ENCODE assay signal across 7 mouse cellular contexts in genomic region chr11:109721320-109721780, GRCm38 (mm10). TPM values are rescaled to one million over a fixed set of nuclear protein-coding genes. Genes with fewer than 3 reads are reported as not detected.
DNase-seq lines count a peak whose midpoint lies in the region; ATAC-seq lines count a peak whose summit lies in the region.

No protein-coding gene starts in this region.

- peak overlapping the region; percentile 66 for H3K9ac ChIP-seq in forebrain, embryonic 13.5 days
- H3K9ac ChIP-seq in hindbrain, embryonic 14.5 days = peak overlapping the region; percentile 48
- H3K9ac ChIP-seq in liver, embryonic 12.5 days = peak overlapping the region; percentile 46

- H3K4me2 ChIP-seq in forebrain, embryonic 13.5 days = peak overlapping the region; percentile 97
- H3K4me2 ChIP-seq in hindbrain, embryonic 14.5 days (replicated peaks) = peak overlapping the region; percentile 93
- peak overlapping the region; percentile 61 for H3K4me2 ChIP-seq in liver, embryonic 12.5 days

- ATAC-seq in forebrain, embryonic 13.5 days = peak; percentile 41; the same call in 1 of the 2 replicates
- ATAC-seq in hindbrain, embryonic 14.5 days (ENCODE audit: low FRiP score) = peak; percentile 28; the same call in 1 of the 2 replicates
- no peak for ATAC-seq in liver, embryonic 12.5 days

- H3K27ac ChIP-seq in forebrain, embryonic 13.5 days = no peak overlapping the region
- H3K27ac ChIP-seq in hindbrain, embryonic 14.5 days = 0 out of 2 replicates have a peak overlapping the region, but pooled peaks have one; percentile 26
- peak overlapping the region; percentile 75 for H3K27ac ChIP-seq in liver, embryonic 12.5 days

- H3K27me3 ChIP-seq in forebrain, embryonic 13.5 days = peaks cover 21% of the 10 kb centered on the region
- peaks cover 5% of the 10 kb centered on the region; the same call in 1 of the 2 replicates for H3K27me3 ChIP-seq in hindbrain, embryonic 14.5 days (ENCODE audit: control insufficient read depth, insufficient read depth, low read length)
- peaks cover 48% of the 10 kb centered on the region for H3K27me3 ChIP-seq in liver, embryonic 12.5 days (replicated peaks)

- no peaks in the 10 kb centered on the region for H3K36me3 ChIP-seq in forebrain, embryonic 13.5 days (ENCODE audit: poor library complexity, severe bottlenecking)
- H3K36me3 ChIP-seq in hindbrain, embryonic 14.5 days (replicated peaks; ENCODE audit: control insufficient read depth, insufficient read depth) = no peaks in the 10 kb centered on the region
- no peaks in the 10 kb centered on the region for H3K36me3 ChIP-seq in liver, embryonic 12.5 days

- peaks cover 27% of the 10 kb centered on the region for H3K4me1 ChIP-seq in forebrain, embryonic 13.5 days
- peaks cover 14% of the 10 kb centered on the region; the same call in 1 of the 2 replicates for H3K4me1 ChIP-seq in hindbrain, embryonic 14.5 days (replicated peaks; ENCODE audit: control insufficient read depth, insufficient read depth, low read length)
- H3K4me1 ChIP-seq in liver, embryonic 12.5 days = peaks cover 4% of the 10 kb centered on the region; the same call in 1 of the 2 replicates

- H3K9me3 ChIP-seq in forebrain, embryonic 13.5 days (replicated peaks) = no peaks in the 10 kb centered on the region
- no peaks in the 10 kb centered on the region for H3K9me3 ChIP-seq in hindbrain, embryonic 14.5 days (ENCODE audit: control insufficient read depth, low read length)
- H3K9me3 ChIP-seq in liver, embryonic 12.5 days (replicated peaks) = no peaks in the 10 kb centered on the region

- intact Hi-C loops in left cerebral cortex, postnatal 36 days (cut with DNase I) = loop anchor here (5.0 kb wide), 1 partner anchor 49 kb away; no protein-coding TSS in a partner anchor

- under 1% methylated on average over 40 of the region's 40 CpGs for WGBS in forebrain, embryonic 13.5 days
- WGBS in hindbrain, embryonic 14.5 days = under 1% methylated on average over 40 of the region's 40 CpGs
- under 1% methylated on average over 39 of the region's 40 CpGs for WGBS in liver, embryonic 12.5 days (ENCODE audit: insufficient replicate concordance)

- H3K4me3 ChIP-seq in forebrain, embryonic 13.5 days = peak overlapping the region; percentile 46
- peak overlapping the region; percentile 36 for H3K4me3 ChIP-seq in hindbrain, embryonic 14.5 days (replicated peaks; ENCODE audit: low read length)
- H3K4me3 ChIP-seq in liver, embryonic 12.5 days = peak overlapping the region; percentile 49

- DNase-seq in ES-CJ7 (ENCODE audit: low read depth, low spot score) = peak; percentile 24
- DNase-seq in adrenal gland, adult (ENCODE audit: inconsistent age in 2 of 2, low spot score in 1 of 2) = peak; percentile 64 to 81
- no peak for DNase-seq in hindbrain, embryonic 14.5 days (ENCODE audit: low spot score)
- peak; percentile 8 for DNase-seq in naive thymus-derived CD4-positive, alpha-beta T cell, adult 2 months (ENCODE audit: low read depth)
- no peak for DNase-seq in left cerebral cortex, postnatal 36 days (ENCODE audit: low spot score in 2 of 2)

RNA-seq across cellular contexts. Expression of gene Fam20a, which starts 0.7 kb away (rescaled TPM):
- polyA plus RNA-seq in forebrain, embryonic 13.5 days (2015; fragmentation: Nextera tagmentation; extraction: Ambion mirVana) = 1.1 and 1.8 TPM in 2 replicates
- 4.9 and 5.0 TPM in 2 replicates for polyA plus RNA-seq in hindbrain, embryonic 14.5 days (2014; fragmentation: Nextera tagmentation; extraction: Ambion mirVana)
- polyA plus RNA-seq in liver, embryonic 12.5 days (2016; fragmentation: Nextera tagmentation; extraction: Ambion mirVana) = 4.7 and 4.9 TPM in 2 replicates
- 10 to 100 TPM; 14.0 to 15.6 TPM for total RNA-seq in left cerebral cortex, postnatal 36 days (2021)

Comparison
In these comparisons a context has a peak if more than half of its experiments do, and no peak if none do; other contexts are left out.
1. DNase-seq: peak in ES-CJ7 (single experiment), adrenal gland, adult (2 of 2) and naive thymus-derived CD4-positive, alpha-beta T cell, adult 2 months (single experiment); none in hindbrain, embryonic 14.5 days (single experiment) and left cerebral cortex, postnatal 36 days (0 of 2).
2. Peak in every context shown above with its lines, with median percentiles within 50 percentile points of each other: H3K4me2 ChIP-seq, H3K4me3 ChIP-seq and H3K9ac ChIP-seq.